Mouse (Mus musculus) ES-CJ7 (cell line): Measurements from ENCODE around the gene Orc3.
"Not testable (repeated sequence)": the region's sequence is repeated elsewhere in the genome, so short reads cannot be mapped to it uniquely, and the experiment has no call there.

ENCODE experiments used
- DNase-seq: peaks from one replicate; pipeline ENCODE4 v3.0.0; 2011; ENCODE audit warnings: low read depth, low spot score

Orc3 gene

DNA sequence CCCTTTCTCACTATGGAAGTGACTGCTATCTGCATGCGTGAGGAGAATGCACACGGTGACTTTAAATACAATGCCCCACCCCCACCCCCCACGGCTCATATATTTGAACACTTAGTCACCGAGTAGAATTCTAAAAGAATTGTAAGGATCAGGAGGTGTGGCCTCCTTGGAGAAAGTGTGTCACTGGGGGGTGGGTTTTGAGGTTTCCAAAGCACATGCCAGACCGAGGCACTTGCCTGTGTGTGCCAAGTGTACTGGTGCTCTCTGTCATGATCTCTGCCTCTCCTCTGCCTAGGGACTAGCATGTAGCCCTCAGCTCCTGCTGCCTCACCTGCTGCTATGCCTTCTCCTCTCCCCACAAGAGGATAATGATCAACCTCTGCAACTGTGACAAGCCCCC, 32.3 kb downstream of the Orc3 start:
- peak; percentile 49 for DNase-seq

DNA sequence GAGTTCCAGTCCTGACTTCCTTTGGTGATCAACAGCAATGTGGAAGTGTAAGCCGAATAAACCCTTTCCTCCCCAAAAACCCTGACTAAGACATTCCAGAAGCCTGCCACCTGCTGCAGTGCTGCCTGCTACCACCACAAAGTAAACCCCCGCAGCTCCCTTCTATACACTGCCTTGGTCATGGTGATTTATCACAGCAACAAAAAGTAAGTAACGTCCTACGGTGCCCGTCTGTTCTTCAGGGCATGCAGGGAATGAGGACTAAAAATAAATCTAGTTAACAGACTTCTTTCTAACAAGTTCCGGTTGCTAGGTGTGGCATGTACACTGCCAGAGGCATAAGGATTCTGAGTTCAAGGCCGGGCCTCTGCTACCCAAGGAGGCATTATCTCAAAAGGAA, 32.8 kb downstream of the Orc3 start:
- DNase-seq = peak; percentile 37

DNA sequence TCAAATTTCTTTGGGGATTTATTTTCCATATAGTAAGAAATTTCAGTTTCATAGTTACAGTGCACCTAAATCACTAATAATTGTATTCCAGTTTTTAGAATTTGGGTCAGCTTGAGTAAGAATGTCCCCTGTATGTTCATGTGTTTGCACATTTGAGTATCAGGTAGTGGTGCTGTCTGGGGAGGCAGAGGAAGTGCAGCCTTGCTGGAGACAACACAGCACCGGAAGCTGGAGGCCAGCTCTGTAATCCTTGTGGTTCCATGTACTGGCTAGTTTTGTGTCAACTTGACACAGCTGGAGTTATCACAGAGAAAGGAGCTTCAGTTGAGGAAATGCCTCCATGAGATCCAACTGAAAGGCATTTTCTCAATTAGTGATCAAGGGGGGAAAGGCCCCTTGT, 33.3 kb downstream of the Orc3 start:
- DNase-seq = not testable (repeated sequence)

DNA sequence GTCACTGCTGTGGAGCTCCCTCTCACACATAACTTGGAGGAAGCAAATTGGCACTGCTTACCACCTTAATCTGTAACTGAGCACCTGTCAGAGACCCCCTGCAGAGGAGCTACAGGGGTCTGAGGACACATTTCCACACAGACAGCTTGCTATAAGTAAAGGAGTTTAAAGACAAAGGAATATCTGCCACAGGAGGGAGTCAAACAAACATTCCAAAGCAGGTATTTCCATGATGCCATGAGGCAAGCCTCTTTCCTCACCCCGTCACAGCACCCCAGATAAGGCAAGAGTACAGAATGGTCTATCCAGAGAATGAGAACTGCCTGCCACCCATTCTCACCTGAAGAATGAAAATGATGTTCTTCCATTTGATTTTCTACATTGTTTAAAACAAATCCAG, 35.5 kb downstream of the Orc3 start:
- DNase-seq = peak; percentile 25

DNA sequence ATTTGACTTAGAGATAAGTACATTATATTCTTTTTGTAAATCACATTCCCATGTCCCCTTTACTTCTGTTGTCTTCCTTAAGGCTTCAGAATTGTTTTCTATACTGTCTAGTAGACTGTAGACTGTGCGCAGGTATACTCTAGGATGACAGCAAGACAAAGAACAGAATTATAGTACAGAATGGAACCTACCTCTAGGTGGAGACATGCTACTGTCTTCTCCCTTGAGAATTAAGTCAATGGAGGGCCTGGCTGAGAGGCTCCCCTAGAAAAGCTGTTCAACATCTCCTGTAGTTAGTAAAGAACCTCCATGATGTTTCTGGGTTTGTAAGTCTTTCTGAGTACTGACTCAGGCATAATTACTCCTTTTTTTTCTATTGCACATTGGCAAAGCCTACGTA, 37.7 kb downstream of the Orc3 start:
- peak; percentile 38 for DNase-seq

DNA sequence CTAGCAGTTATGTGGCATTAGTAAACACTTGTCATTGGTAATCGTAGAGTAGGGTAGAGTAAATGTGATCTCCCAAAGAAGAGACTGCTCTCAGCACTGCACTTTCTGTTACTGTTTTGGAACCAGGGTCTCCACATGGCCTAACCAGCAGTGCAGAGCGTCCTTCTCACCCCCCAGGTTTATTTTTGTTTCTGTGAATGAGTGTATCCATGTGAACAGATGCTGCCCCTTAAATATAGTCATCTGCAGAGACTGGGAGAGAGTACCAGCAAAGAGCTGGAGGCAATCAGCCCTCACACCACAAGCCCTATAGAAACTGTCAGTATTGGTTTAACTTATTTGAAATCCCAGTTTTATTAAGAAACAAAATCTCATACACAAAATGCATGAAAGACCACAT, 41.9 kb downstream of the Orc3 start:
- DNase-seq = no peak

DNA sequence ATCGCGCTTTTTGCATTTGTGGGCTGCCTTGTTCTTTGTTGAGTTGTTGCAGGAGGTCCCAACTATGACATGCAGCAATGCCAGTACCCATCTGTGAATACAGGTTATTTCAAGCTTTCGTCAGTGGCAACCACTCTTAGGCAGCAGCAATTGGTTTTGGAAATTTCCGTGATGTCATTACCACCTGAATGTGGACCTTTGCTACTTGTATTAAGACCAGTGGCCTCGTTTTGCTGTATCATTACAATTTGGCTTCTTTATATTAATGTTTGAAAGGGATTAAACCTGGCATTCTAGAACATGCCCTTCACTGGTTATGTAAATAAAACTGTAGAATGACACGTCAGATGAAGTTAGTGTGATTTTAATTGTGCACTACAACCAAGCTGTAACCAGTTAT, 48.5 kb downstream of the Orc3 start:
- DNase-seq = no peak

DNA sequence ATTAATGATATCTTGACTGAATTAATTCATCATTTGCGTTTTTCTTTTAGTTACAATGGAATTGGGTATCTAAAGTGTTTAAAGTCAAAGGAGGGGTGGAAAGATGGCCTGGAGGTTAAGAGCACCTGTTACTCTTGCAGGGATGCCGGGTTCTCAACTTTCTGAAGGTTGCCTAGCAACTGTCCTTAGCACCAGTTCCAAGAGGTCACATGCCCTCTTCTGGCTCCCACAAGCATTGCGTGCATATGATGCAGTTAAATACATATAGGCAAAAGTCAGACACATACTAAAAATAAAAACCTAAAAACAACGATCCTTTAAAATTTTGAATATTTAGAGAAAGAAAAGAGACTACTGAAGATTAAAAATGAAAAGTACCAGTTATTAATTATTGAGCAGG, 53.8 kb downstream of the Orc3 start:
- peak; percentile 77 for DNase-seq

DNA sequence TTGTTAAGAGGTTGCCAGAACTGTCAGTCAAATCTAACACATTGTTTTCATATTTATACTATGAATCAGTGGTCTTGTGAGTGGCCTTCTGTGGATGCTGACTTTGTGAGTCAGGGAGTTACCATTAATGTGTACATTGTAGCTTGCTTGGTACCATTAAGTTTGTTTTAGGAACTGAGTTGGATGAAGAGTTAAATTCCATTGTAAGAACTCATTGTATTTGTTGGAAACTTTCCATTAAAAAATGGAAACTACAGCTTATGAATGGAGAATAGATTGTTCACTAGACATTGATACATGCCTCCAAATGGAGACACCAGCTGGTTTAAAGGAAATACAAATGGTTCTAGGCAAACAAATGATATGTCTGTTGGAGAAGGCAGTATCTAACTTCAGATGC, 58.6 kb downstream of the Orc3 start:
- no peak for DNase-seq

DNA sequence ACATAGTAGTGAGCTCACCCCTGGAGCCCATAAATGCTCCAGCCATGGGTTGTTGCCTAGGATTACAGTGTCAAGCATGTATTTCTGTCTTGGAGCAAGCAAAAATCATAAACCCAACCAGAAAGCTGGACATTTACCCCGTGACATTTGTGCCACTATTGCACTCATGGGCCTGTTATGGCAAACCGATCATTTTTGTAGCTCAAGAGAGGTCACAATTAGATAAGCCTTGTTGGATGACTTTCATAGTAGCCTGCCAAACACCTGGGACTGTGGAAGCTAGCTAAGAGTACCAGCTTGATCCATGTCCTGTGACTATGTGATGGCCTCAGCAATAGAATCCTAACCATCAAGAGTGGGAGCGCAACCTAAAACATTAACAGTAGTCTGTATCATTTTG, 59.1 kb downstream of the Orc3 start:
- no peak for DNase-seq

DNA sequence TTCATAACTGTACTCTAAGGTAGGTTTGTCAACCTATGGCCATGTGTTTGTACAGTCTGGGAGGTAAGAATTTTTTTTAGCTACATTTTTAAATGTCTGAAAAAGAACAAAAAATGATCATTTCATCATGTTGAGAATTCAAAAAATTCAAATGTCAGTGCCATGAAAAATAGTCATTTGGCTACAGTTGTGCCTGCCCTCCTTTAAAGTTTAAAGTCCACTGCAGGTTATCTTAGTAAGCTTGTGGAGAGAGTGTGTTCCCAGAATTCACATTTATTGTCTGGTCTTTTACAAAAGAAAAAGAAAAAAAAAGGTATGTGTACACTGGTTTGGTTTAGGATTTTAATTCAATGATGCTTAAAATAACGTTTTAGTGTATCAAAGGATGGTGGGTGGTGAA, 60.1 kb downstream of the Orc3 start:
- DNase-seq = no peak

DNA sequence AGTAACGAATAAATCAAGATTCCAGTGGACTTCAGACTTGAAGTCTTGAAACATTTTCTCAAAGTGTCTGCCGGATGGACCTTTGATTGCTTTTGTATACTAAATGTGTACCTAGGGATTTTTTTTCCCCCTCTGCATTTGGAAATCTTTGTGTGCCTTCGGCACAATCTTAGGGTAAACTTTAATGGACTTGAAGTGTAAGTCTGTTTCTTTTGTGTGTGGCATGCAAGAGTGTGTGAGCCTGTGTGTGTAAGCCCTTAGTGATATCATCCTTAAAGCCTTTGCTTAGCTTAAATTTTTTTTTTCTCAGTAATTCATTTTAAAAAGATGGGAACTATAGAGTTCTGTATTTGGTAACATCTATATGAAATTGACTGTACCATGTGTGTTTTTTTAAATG, 62.8 kb downstream of the Orc3 start:
- DNase-seq = no peak

DNA sequence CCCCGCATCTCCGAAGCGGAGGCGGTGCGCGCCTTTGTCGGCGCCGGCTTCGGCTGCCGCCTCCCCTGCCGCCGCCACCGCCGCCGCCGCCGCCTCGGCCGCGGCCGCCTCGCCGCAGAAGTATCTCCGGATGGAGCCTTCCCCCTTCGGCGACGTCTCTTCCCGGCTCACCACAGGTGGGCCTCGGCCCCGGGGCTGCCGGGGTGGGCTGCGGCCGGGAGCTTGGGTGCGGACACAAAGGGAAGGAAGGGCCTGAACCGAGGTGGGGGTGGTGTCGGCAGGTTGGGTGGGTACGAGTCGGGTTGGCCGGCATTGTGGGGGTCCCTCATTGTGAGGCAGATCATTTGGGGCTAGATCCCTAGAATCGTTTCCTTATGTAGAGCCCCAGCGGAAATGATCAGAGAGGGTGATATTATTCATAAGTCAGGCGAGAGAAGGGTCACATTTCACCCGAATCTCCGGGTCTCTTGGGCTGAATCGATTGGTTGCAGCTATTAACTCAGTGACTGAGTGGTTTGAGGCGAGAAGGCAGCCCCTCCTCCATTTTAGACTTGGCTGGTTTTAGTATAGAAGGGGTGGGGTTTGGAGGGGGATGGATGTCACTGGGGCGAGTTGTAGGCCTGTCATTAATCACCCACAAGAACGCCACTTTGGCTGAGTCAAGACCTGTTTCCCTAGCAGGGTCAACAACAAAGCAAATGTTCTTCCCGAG, 63.5 kb downstream of the Orc3 start:
- DNase-seq = peak; percentile 78

DNA sequence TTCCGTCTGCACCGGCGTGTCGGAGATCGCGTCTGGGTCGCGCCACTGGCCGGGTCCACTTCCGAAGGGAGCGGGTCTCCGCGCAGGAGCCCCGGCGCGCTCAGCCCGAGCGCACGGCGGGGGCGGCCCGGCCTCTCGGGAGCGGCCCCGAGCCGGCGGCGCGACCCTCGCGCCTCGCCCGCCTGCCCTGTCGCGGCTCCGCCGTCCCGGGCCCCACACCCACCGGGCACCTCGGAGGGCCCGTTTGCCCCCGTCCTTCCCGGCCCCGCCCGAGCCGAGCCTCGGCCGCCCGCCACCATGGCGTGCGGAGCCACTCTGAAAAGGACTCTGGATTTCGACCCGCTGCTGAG, 64.0 kb downstream of the Orc3 start, which contains the start of gene Akirin2:
Gene Akirin2 (plus strand): TSS at position 190 of the 350 bp plus-strand sequence.
- DNase-seq = no peak

DNA sequence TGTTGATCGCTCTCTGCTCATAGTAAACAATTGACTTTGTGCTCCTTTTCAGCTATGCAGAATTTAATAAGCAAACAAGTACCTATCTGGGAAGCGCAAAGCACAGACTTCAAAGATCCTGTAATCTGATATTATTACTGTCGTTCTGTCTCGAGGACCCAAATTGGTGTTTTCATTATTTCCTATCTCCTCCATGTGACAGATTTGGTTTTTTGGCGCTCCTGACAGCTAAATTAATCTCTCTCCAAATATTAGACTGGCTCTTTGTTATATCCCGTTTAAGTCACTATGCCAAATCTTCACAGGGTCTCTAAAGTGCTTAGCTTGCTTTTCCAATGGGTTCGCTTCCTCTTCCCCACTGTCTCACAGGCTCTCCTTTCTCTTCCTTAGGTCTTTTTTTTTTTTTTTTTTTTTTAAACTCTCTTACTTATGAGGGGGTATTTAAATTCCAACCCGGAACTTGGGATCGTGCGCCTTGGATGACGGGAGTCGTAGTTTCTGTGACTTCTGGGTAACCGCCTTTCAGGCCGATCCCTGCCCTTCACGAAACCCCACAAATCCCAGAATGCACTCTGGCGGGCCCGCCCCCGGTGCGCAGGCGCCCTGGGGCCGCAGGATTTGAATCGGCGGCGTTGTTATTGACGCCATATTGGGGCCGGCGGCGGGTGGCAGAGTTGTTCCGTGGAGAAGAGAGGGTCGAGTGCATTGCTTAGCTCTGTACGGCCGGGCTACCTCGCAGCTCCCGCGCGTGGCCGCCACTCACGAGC, 64.6 kb downstream of the Orc3 start:
- DNase-seq = peak; percentile 98

DNA sequence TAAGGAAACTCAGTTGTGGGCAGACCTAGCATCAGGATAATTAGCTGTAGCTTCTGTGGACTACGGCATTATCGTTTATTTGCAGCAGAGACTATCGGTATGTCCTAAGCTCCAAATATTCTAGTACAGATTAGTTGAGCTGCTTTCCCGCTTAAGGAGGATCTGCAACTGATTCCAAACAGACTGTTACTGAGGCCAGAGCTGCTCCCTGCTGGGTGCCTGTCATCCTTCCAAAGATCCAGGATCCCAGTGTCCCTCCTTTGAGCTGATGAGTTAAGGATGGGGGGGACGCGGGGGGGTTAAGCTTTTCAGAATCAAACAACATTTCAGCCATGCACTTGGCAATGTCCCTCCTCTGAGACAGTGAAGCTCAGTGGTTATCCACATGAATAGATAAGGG, 84.8 kb downstream of the Orc3 start:
- DNase-seq = no peak

DNA sequence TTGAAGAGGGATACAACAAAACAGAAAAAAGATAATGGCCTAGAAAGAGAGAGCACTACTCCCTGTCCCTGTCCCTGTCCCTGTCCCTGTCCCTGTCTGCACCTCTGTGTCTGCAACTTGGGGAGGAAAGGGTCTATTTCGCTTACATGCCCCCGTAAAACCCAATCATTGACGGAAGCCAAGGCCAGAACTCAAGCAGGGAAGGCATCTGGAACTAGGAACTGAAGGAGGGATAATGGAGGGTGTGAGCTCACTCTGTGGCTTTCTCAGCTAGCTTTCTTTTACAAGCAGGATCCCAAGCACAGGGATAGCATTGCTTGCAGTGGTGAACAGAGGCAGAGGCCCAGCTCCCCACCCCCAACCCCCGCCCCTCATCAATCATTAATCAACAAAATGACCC, 85.4 kb downstream of the Orc3 start:
- no peak for DNase-seq

DNA sequence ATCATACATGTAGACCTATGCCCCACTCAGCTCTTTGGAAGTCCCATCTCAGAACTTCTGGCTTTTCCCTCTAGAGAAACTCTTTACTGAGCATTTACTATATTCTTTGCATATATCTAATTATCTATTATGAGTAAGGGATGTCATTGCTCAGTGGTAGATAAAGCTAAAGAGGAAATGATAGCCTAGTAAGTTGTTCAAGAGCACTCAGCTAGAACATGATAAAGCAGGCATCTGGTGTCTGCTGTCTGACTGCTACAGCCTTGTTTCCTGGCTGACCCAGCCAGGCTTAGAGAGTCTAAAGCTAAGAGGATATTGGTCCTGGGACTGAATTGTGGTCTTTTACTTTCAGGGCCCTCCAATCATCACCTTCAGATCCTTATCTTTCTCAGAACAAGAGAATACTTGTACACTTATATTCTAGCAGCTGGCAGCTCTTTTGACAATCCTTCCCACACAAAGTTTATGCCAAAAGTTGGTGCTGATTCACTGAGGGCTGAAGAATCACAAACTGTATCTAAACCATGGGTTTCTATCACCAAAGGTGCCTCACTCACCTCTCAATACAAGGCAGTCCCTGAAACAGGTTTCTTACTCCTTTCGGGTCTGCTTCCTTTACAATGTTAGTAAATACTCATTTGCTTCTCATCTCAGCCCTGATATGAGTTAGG, 86.2 kb downstream of the Orc3 start:
- no peak for DNase-seq

DNA sequence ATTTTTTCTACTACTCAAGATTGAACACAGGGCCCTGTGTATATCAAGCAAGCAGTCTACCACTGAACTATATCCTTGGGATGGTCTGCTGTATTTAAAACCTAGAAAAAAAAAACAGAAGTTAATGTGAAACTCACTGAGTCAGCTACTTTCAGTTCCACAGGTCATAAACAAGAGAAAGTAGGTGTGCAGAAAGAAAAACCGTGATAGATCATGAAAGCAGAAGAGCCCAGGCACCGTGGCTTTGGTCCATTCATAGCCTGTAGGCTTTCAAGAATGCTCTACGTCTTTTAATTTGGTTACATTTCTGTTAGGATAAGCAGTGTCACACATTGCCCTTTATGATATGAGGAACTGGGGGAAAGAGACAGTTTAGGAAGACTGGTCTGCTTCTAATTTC, 88.0 kb downstream of the Orc3 start:
- DNase-seq = no peak

DNA sequence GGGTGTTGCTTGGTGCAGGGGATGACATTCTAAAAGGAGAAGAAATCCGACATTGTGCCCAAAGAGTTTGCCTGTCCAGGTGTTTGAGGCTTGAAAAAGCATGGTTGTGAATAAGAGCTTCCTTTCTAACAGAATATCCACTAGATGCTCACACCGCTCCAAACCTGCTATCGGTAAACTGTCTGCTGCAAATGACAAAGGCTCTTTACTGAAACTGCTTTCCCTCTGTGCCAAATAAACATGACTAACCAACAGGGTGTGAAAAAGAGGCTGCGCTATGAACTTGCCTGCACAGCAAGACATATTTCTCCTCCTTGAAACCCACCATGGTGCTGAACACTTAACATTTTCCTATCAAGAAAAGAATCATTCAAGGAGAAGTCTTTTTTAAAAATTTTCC, 91.2 kb downstream of the Orc3 start:
- DNase-seq = no peak

DNA sequence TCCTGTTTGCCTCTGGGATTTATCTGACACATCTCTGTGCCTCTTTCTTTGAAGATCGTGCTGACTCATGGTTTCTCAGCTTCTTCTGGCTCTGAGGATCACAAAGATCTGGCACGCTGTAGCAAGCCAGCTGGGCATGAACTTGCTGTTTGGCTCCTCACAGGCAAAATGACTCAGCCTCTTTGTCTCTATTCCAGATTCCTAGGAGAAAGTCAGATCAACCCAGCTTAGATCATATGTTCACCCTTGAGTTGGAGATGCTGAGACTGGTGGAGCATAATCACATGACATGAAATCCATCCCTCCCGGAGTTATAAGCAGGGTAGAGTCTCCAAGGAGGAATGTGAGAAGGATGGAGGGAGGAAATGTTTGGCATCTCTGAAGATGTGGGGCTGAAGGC, 91.9 kb downstream of the Orc3 start:
- DNase-seq = no peak
